Mouse (Mus musculus) frontal cortex, adult (tissue): ENCODE results near the gene Irf8.
A peak's percentile ranks its signal among the peaks of the same experiment; 100 is the strongest.

Source experiments
- ATAC-seq: cut with Nextera tagmentation; 2 replicates; pipeline ENCODE4 v1.9.2; 2017; ENCODE audit warnings: mild to moderate bottlenecking, moderate library complexity, mixed read lengths; ENCODE audit not compliant: low TSS enrichment

Gene Irf8

GRCm38 (mm10) chr8:120747286-120747685 lies 11.1 kb downstream of the Irf8 start:
- no peak for ATAC-seq

- ATAC-seq = no peak
Measured at GRCm38 (mm10) chr8:120750616-120751015, 14.5 kb downstream of the Irf8 start.

GRCm38 (mm10) chr8:120751226-120752081 lies 15.3 kb downstream of the Irf8 start:
- ATAC-seq = no peak

- no peak for ATAC-seq
Measured at GRCm38 (mm10) chr8:120752082-120752452, 15.9 kb downstream of the Irf8 start.

- no peak for ATAC-seq
Measured at GRCm38 (mm10) chr8:120753476-120753875, 17.3 kb downstream of the Irf8 start.

GRCm38 (mm10) chr8:120755306-120756297 lies 19.4 kb downstream of the Irf8 start:
- ATAC-seq = no peak

GRCm38 (mm10) chr8:120758005-120758404 lies 21.8 kb downstream of the Irf8 start:
- ATAC-seq = no peak

GRCm38 (mm10) chr8:120759847-120760246 lies 23.7 kb downstream of the Irf8 start:
- no peak for ATAC-seq

- no peak for ATAC-seq
Measured at GRCm38 (mm10) chr8:120760341-120761215, 24.4 kb downstream of the Irf8 start.

- ATAC-seq = peak; percentile 67; the same call in 1 of the 2 replicates
Measured at GRCm38 (mm10) chr8:120763267-120763666, 27.1 kb downstream of the Irf8 start.

GRCm38 (mm10) chr8:120764638-120765037 lies 28.5 kb downstream of the Irf8 start:
- no peak for ATAC-seq

GRCm38 (mm10) chr8:120766622-120767021 lies 30.5 kb downstream of the Irf8 start:
- ATAC-seq = no peak

- no peak for ATAC-seq
Measured at GRCm38 (mm10) chr8:120768454-120769218, 32.5 kb downstream of the Irf8 start.

- ATAC-seq = no peak
Measured at GRCm38 (mm10) chr8:120777184-120777583, 41.0 kb downstream of the Irf8 start.

GRCm38 (mm10) chr8:120777732-120778131 lies 41.6 kb downstream of the Irf8 start:
- ATAC-seq = no peak

GRCm38 (mm10) chr8:120779106-120779505 lies 42.9 kb downstream of the Irf8 start:
- ATAC-seq = no peak

- ATAC-seq = no peak
Measured at GRCm38 (mm10) chr8:120783781-120784180, 47.6 kb downstream of the Irf8 start.

GRCm38 (mm10) chr8:120786753-120787152 lies 50.6 kb downstream of the Irf8 start:
- no peak for ATAC-seq

GRCm38 (mm10) chr8:120787631-120788030 lies 51.5 kb downstream of the Irf8 start:
- no peak for ATAC-seq

- ATAC-seq = no peak
Measured at GRCm38 (mm10) chr8:120792710-120793109, 56.6 kb downstream of the Irf8 start.
